Mouse (Mus musculus): ENCODE measurements around the gene Tbc1d1. TPM values are rescaled to one million over a fixed set of nuclear protein-coding genes. Genes with fewer than 3 reads are reported as not detected.

Gene Tbc1d1
- total and polyA plus RNA-seq, 2 experiments, result 2.2 to 8.1 TPM

- no peak overlapping the region for H3K4me3 ChIP-seq (ENCODE audit: insufficient read depth, low read depth, low read length)
- no peak overlapping the region for H3K9ac ChIP-seq (ENCODE audit: low read depth, low read length)
- no peaks in the 10 kb centered on the region for H3K79me2 ChIP-seq (ENCODE audit: control insufficient read depth, insufficient read depth, low read length)
- DNase-seq (ENCODE audit: extremely low read depth, low read depth, low spot score), result no peak
- no peaks in the 10 kb centered on the region for H3K4me1 ChIP-seq (ENCODE audit: control insufficient read depth, insufficient read depth, low read length)
- H3K36me3 ChIP-seq (ENCODE audit: control insufficient read depth, insufficient read depth, low read length), result no peaks in the 10 kb centered on the region
- 99% methylated on average over 2 of the region's 2 CpGs for WGBS
- H3K27me3 ChIP-seq (ENCODE audit: control insufficient read depth, insufficient read depth, low read length), result no peaks in the 10 kb centered on the region
- TF ChIP-seq POLR2A (IDR thresholded peaks at IDR 0.05; ENCODE audit: extremely low read depth, insufficient read depth, low read length) (no peak), CTCF (IDR thresholded peaks at IDR 0.05; ENCODE audit: low read depth, low read length) (no peak)
- no peak overlapping the region for H3K27ac ChIP-seq (replicated peaks; ENCODE audit: insufficient read depth, low read depth, low read length)
Measured at GRCm38 (mm10) chr5:64307289-64307688, 151.2 kb downstream of the Tbc1d1 start.

DNA sequence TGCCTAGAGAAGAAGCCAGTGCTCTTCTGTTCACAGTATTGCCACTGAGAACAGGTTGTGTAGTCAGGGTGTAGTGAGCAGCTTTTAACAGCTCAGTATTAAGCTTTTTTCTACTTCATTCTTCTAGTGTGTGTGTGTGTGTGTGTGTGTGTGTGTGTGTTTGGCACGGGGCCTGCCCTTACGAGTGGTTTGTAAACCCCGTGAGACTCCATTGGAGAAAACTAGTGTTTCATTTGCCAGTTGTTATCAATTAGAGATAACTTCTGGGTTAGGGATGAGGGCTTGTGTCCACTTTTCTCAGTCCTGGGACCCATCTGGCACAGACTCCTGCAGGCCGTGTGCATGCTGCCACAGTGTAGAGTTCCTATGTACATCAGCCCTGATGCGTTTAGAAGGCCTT, 156.2 kb downstream of the Tbc1d1 start:
- Histone ChIP-seq H3K27ac (replicated peaks; ENCODE audit: insufficient read depth, low read depth, low read length) (no peak overlapping the region), H3K36me3 (ENCODE audit: control insufficient read depth, insufficient read depth, low read length) (no peaks in the 10 kb centered on the region), H3K27me3 (ENCODE audit: control insufficient read depth, insufficient read depth, low read length) (no peaks in the 10 kb centered on the region), H3K79me2 (ENCODE audit: control insufficient read depth, insufficient read depth, low read length) (no peaks in the 10 kb centered on the region), H3K4me1 (ENCODE audit: control insufficient read depth, insufficient read depth, low read length) (peaks cover 5% of the 10 kb centered on the region; the same call in 1 of the 2 replicates), H3K4me3 (ENCODE audit: insufficient read depth, low read depth, low read length) (no peak overlapping the region), H3K9ac (ENCODE audit: low read depth, low read length) (no peak overlapping the region)
- TF ChIP-seq POLR2A (IDR thresholded peaks at IDR 0.05; ENCODE audit: extremely low read depth, insufficient read depth, low read length), result no peak
- 60% methylated on average over 5 of the region's 5 CpGs for WGBS
- DNase-seq (ENCODE audit: extremely low read depth, low read depth, low spot score), result no peak

GRCm38 (mm10) chr5:64313481-64313880, 157.4 kb downstream of the Tbc1d1 start:
- 62% methylated on average over 1 of the region's 1 CpGs for WGBS
- no peaks in the 10 kb centered on the region for H3K27me3 ChIP-seq (ENCODE audit: control insufficient read depth, insufficient read depth, low read length)
- no peak overlapping the region for H3K9ac ChIP-seq (ENCODE audit: low read depth, low read length)
- peak; percentile 58 for DNase-seq (ENCODE audit: extremely low read depth, low read depth, low spot score)
- no peaks in the 10 kb centered on the region for H3K79me2 ChIP-seq (ENCODE audit: control insufficient read depth, insufficient read depth, low read length)
- no peaks in the 10 kb centered on the region for H3K36me3 ChIP-seq (ENCODE audit: control insufficient read depth, insufficient read depth, low read length)
- TF ChIP-seq POLR2A (IDR thresholded peaks at IDR 0.05; ENCODE audit: extremely low read depth, insufficient read depth, low read length) (no peak), CTCF (IDR thresholded peaks at IDR 0.05; ENCODE audit: low read depth, low read length) (no peak; the same call in 1 of the 2 replicates)
- no peak overlapping the region for H3K27ac ChIP-seq (replicated peaks; ENCODE audit: insufficient read depth, low read depth, low read length)
- H3K4me1 ChIP-seq (ENCODE audit: control insufficient read depth, insufficient read depth, low read length), result peaks cover 5% of the 10 kb centered on the region; the same call in 1 of the 2 replicates
- H3K4me3 ChIP-seq (ENCODE audit: insufficient read depth, low read depth, low read length), result no peak overlapping the region

- no peak overlapping the region for H3K27ac ChIP-seq (replicated peaks; ENCODE audit: insufficient read depth, low read depth, low read length)
- WGBS, result 20% methylated on average over 6 of the region's 6 CpGs
- H3K79me2 ChIP-seq (ENCODE audit: control insufficient read depth, insufficient read depth, low read length), result no peaks in the 10 kb centered on the region
- H3K9ac ChIP-seq (ENCODE audit: low read depth, low read length), result no peak overlapping the region
- no peaks in the 10 kb centered on the region for H3K27me3 ChIP-seq (ENCODE audit: control insufficient read depth, insufficient read depth, low read length)
- H3K36me3 ChIP-seq (ENCODE audit: control insufficient read depth, insufficient read depth, low read length), result no peaks in the 10 kb centered on the region
- H3K4me3 ChIP-seq (ENCODE audit: insufficient read depth, low read depth, low read length), result no peak overlapping the region
- no peak for TF ChIP-seq CTCF (IDR thresholded peaks at IDR 0.05; ENCODE audit: low read depth, low read length)
- no peak for TF ChIP-seq POLR2A (IDR thresholded peaks at IDR 0.05; ENCODE audit: extremely low read depth, insufficient read depth, low read length)
- peak; percentile 61 for DNase-seq (ENCODE audit: extremely low read depth, low read depth, low spot score)
- H3K4me1 ChIP-seq (ENCODE audit: control insufficient read depth, insufficient read depth, low read length), result peaks cover 5% of the 10 kb centered on the region; the same call in 1 of the 2 replicates
Measured at GRCm38 (mm10) chr5:64314288-64315052, 158.4 kb downstream of the Tbc1d1 start.

DNA sequence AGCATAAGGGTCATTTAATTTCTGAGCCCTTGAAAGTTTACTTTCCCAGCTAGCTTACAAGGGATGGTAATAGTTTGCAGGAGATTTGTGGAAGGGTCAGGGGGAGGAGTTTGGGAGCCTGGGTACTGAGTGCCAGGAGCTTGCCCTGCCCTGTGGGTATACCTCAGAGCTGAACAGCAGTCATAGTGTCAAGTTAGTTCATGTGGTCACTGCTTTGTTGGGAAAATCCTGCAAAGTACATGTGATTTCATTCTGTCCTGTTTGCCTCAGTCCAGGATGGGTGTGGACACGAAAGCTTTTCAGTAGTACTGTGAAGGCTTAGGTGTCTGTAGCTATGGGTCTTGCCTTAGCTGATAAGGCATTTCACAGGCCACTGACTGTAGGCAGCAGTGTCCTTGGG, 159.0 kb downstream of the Tbc1d1 start:
- no peak overlapping the region for H3K9ac ChIP-seq (ENCODE audit: low read depth, low read length)
- no peak for TF ChIP-seq POLR2A (IDR thresholded peaks at IDR 0.05; ENCODE audit: extremely low read depth, insufficient read depth, low read length)
- TF ChIP-seq CTCF (IDR thresholded peaks at IDR 0.05; ENCODE audit: low read depth, low read length), result no peak
- no peaks in the 10 kb centered on the region for H3K27me3 ChIP-seq (ENCODE audit: control insufficient read depth, insufficient read depth, low read length)
- no peaks in the 10 kb centered on the region for H3K36me3 ChIP-seq (ENCODE audit: control insufficient read depth, insufficient read depth, low read length)
- 39% methylated on average over 1 of the region's 1 CpGs for WGBS
- H3K79me2 ChIP-seq (ENCODE audit: control insufficient read depth, insufficient read depth, low read length), result no peaks in the 10 kb centered on the region
- H3K4me1 ChIP-seq (ENCODE audit: control insufficient read depth, insufficient read depth, low read length), result peaks cover 5% of the 10 kb centered on the region; the same call in 1 of the 2 replicates
- peak; percentile 53 for DNase-seq (ENCODE audit: extremely low read depth, low read depth, low spot score)
- no peak overlapping the region for H3K27ac ChIP-seq (replicated peaks; ENCODE audit: insufficient read depth, low read depth, low read length)
- H3K4me3 ChIP-seq (ENCODE audit: insufficient read depth, low read depth, low read length), result no peak overlapping the region

DNA sequence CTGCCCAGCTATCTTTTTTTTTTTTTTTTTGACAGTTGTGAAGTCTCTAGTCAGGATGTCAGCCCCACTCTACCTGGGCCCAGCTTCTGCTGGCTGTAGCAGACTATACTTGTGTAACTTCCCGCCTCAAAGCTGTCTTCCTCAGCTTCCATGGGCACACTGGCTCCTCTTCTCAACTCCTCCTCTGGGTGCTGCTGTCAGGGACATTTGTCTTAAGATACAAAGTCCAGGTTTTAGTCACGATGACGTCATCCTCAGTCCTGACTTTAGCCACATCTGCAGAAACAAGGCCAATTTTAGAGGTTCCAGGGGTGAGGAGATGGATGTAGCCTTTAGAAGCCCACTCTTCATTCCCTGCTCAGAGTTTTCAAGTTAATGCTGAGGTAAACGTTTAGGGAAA, 167.2 kb downstream of the Tbc1d1 start:
- Histone ChIP-seq H3K27ac (replicated peaks; ENCODE audit: insufficient read depth, low read depth, low read length) (no peak overlapping the region), H3K36me3 (ENCODE audit: control insufficient read depth, insufficient read depth, low read length) (no peaks in the 10 kb centered on the region)
- 52% methylated on average over 4 of the region's 4 CpGs for WGBS

More for the DNA sequence above, 167.2 kb downstream of the Tbc1d1 start:
- H3K9ac ChIP-seq (ENCODE audit: low read depth, low read length), result no peak overlapping the region
- DNase-seq (ENCODE audit: extremely low read depth, low read depth, low spot score), result peak; percentile 74
- TF ChIP-seq POLR2A (IDR thresholded peaks at IDR 0.05; ENCODE audit: extremely low read depth, insufficient read depth, low read length) (no peak), CTCF (IDR thresholded peaks at IDR 0.05; ENCODE audit: low read depth, low read length) (no peak)
- peaks cover 17% of the 10 kb centered on the region for H3K4me1 ChIP-seq (ENCODE audit: control insufficient read depth, insufficient read depth, low read length)
- H3K79me2 ChIP-seq (ENCODE audit: control insufficient read depth, insufficient read depth, low read length), result no peaks in the 10 kb centered on the region
- H3K27me3 ChIP-seq (ENCODE audit: control insufficient read depth, insufficient read depth, low read length), result no peaks in the 10 kb centered on the region
- no peak overlapping the region for H3K4me3 ChIP-seq (ENCODE audit: insufficient read depth, low read depth, low read length)

Data from liver, adult 2 months (tissue).